Mouse (Mus musculus) lung, postnatal 14 days (tissue): Measurements from ENCODE around the gene Tcaim.
"Not testable (repeated sequence)": the region's sequence is repeated elsewhere in the genome, so short reads cannot be mapped to it uniquely, and the experiment has no call there.

Experiments
- DNase-seq: peaks from one replicate; pipeline ENCODE4 v3.0.0; 2021

Gene Tcaim

GRCm38 (mm10) chr9:122855141-122855540, 49.8 kb downstream of the Tcaim start:
- not testable (repeated sequence) for DNase-seq

- no peak for DNase-seq
Observed at GRCm38 (mm10) chr9:122855617-122856016, 50.3 kb downstream of the Tcaim start.

DNA sequence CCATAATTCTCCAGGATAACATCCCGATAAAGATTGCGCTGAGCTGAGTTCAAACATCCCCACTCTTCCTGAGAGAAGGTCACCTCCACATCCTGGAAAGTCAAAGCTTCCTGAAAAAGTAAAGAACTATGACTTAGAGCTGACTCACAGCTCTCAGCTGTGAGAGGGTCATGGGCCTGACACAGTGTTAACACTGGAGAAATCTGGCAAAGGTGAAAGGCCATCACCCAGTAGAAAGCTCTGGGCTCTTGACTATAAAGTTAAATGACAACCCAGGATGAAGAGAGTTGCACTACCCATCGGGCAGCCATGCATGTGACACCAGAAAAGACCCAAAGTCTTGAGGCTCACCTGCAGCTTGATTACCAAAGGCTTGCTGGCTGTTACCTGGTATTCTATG, 51.4 kb downstream of the Tcaim start:
- no peak for DNase-seq

DNA sequence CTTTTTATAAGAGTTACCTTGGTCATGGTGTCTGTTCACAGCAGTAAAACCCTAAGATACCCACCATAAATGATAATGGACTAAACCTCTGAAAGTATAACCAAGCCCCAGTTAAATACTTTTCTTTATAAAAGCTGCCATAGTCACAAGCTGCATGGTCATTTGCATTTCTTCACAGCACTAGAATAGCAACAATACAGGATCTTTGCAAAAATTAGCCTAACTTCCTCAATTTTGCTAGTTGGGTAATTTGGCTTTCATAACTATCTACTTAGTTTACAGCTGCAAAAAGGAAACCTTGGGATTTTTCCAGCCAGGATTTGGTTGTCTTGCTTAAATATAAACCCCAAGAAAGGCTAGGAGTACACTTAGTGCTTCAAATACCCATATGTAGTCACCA, 55.4 kb downstream of the Tcaim start:
- DNase-seq = no peak

DNA sequence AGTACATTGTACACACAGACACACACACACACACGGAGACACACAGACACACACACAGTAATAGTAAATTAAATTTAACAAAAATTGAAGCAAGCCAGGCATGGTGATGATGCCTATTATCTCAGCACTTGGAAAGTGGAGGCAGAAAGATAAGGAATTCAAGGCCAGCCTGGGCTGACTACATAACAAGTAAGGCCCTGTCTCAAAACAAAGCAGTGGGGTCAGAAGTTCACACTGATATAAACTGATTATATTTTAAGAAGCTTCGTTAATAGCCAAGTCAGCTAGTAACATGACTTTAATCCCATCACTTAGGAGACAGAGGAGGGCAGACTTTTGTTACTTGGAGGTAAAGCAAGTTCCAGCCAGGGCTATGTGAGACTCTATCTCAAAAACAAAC, 58.4 kb downstream of the Tcaim start:
- no peak for DNase-seq

DNA sequence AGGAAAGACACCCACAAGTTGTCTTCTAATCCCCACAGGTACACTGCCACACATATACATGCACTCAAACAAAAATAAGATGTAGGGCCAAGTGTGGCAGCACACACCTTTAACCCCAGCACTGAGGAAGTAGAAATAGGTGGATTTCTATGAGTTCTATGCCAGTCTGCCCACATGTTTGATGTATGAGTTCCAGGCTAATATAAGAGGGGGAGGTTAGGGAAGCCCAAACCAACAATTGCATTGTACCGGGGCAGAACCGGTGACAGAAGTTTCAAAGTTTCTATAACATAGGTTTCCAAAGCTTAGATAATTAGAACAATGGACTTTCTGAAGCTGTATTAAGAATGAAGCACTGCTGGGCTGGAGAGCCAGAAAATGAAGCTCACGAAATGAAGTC, 59.5 kb downstream of the Tcaim start:
- no peak for DNase-seq

DNA sequence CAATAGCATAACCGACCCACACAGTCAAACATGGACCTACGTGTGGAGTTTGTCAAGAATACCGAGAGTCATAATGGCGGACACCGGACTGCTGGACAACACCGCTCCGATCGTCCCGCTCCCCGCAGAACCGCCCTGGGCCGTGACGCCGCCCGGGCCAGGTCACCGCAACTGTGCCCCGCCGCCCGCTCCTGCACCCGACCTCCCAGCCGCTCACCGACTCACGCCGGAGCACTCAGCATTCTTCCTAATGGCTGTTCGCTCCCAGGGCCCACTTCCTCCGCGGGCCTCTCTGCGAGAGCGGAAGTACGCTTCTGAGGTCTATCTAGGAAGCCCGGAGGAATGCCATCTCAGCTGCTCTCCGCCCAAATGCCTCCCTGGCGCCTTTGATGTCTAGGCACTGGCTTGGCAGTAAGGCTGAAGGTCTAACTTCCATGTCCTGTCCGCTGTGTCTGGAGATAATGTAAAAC, 60.4 kb downstream of the Tcaim start, which contains the start of gene Zfp445:
Gene Zfp445, minus strand, starts transcription at position 310 of the 470 bp plus-strand sequence.
- DNase-seq = peak; percentile 81

- DNase-seq = no peak
Observed at GRCm38 (mm10) chr9:122866192-122866591, 60.9 kb downstream of the Tcaim start.

DNA sequence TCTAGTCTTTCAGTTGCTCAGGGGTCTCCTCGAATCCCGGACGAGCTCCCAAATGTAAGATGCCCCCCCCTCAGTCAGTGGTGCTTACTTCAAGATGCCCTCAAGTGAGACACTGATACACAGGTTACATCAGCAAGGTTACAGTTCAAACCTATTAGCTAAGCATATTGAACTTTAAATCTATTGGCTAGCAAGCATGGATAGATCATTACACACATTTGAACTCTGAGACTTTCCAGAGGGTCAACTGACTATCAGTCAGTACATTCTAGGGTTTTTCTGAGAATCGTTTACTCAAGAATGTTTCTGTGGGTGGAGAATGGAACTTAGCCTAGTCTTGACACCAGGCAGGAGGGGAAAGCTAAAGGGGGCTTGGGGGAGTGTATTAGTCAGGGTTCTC, 67.3 kb downstream of the Tcaim start:
- no peak for DNase-seq

GRCm38 (mm10) chr9:122874653-122875052, 69.3 kb downstream of the Tcaim start:
- no peak for DNase-seq

- no peak for DNase-seq
Observed at GRCm38 (mm10) chr9:122875145-122875544, 69.8 kb downstream of the Tcaim start.

GRCm38 (mm10) chr9:122885385-122885784, 80.0 kb downstream of the Tcaim start, which contains the start of gene Zkscan7:
Zkscan7 (plus strand) TSS chr9:122885685.
- no peak for DNase-seq
